Mouse (Mus musculus): ENCODE measurements at regions not wholly inside any gene's neighbourhood (a gene's known extent, or its start where the extent isn't known, plus 50 kb on each side); places are given as distances from the start of the nearest gene placed in this dataset.

DNA sequence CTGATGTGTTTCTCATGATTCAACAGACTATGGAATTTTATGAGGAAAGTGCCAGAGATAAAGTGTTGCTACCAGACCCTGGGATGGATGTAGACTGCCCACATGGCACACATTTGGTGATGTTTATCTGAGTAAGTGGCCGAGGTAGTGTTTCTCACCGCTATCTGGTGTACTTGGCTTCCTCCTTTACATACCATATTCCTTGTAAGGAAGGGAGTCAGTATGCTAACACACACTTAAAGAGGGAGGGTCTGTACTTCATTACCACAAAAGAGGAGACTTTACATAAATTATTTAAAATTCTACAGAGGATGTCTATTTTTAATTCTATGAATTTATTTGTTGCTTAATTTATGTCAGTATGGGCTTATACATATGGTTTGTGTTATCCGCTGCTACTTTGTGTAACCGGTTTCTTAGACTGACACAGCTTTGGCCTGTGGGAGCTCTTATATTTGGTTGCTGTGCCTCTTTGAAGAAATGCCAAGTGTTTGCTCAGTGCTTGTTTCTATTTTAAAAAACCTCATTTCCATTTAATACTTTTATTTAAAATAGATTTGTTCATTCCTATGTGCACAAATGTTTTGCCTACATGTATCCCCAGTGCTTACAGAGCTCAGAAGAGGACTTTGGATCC is 100.2 kb upstream of the Impg1 start:
- DNase-seq, result no peak
- WGBS, result 92% methylated on average over 4 of the region's 4 CpGs
- H3K4me3 ChIP-seq (replicated peaks; ENCODE audit: insufficient read depth, low read depth, low read length), result no peak overlapping the region

DNA sequence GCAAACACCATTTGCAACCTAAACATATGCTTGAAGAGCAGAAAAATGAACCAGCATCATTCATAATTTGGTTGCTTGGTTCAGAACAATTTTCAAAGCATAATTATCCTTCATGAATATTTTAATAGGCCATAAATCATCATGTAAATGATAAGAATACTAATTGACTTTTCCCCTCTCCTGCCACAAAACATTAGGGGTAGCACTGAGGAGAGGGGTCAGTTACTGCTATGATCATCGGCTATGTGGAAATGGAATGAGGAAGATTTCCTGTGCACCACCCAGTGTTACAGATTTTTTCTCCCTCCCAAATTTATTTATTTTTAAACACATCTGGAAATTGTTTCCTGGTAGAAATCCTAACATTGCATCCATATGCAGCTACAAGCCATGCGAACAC is 98.4 kb upstream of the Impg1 start:
- Histone ChIP-seq H3K4me1 (ENCODE audit: control insufficient read depth, insufficient read depth, low read length) (no peaks in the 10 kb centered on the region), H3K4me3 (replicated peaks; ENCODE audit: insufficient read depth, low read depth, low read length) (no peak overlapping the region), H3K27ac (ENCODE audit: insufficient read depth, low read length) (no peak overlapping the region), H3K27me3 (ENCODE audit: control insufficient read depth, insufficient read depth, low read length) (no peaks in the 10 kb centered on the region)
- WGBS, result 89% methylated on average over 2 of the region's 2 CpGs
- no peak for TF ChIP-seq CTCF (IDR thresholded peaks at IDR 0.05; ENCODE audit: borderline replicate concordance, insufficient read depth, low read depth, low read length)
- no peak for TF ChIP-seq POLR2A (IDR thresholded peaks at IDR 0.05; ENCODE audit: borderline replicate concordance, insufficient read depth, low read length)
- DNase-seq, result no peak

More for the DNA sequence above, 100.2 kb upstream of the Impg1 start:
- TF ChIP-seq POLR2A (IDR thresholded peaks at IDR 0.05; ENCODE audit: borderline replicate concordance, insufficient read depth, low read length) (no peak), CTCF (IDR thresholded peaks at IDR 0.05; ENCODE audit: borderline replicate concordance, insufficient read depth, low read depth, low read length) (no peak)
- Histone ChIP-seq H3K4me1 (ENCODE audit: control insufficient read depth, insufficient read depth, low read length) (no peaks in the 10 kb centered on the region), H3K27ac (ENCODE audit: insufficient read depth, low read length) (no peak overlapping the region), H3K27me3 (ENCODE audit: control insufficient read depth, insufficient read depth, low read length) (no peaks in the 10 kb centered on the region)

DNA sequence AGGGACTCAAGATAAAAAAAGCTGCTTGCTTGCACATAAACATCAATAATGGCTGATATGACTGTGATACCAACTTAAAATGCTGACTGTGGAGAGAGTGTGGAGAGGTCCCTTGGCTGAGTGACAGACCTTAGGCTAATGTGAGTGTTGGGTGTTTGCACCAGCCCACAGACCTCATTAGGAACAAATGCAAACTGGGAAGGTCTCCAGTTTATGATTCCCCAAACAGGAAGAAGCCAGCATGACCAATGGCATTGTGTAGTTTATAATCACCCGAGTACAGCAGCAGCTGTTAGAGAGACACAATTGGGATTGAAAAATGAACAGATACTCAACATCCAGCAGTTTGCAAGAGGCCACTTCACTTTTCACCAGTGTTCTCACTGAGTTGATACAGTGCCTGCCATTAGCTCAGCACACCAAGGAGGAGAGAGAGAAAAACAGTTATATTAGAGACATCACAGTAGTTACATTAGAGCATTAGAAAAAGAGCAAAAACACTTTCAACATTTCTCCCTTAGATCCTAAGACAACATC is 90.3 kb upstream of the Impg1 start:
- H3K4me1 ChIP-seq (ENCODE audit: control insufficient read depth, insufficient read depth, low read length), result no peaks in the 10 kb centered on the region
- WGBS, result 8% methylated on average over 1 of the region's 1 CpGs
- no peak for DNase-seq
- H3K27me3 ChIP-seq (ENCODE audit: control insufficient read depth, insufficient read depth, low read length), result no peaks in the 10 kb centered on the region; the same call in 1 of the 2 replicates
- H3K27ac ChIP-seq (ENCODE audit: insufficient read depth, low read length), result no peak overlapping the region
- TF ChIP-seq CTCF (IDR thresholded peaks at IDR 0.05; ENCODE audit: borderline replicate concordance, insufficient read depth, low read depth, low read length) (no peak), POLR2A (IDR thresholded peaks at IDR 0.05; ENCODE audit: borderline replicate concordance, insufficient read depth, low read length) (no peak)
- no peak overlapping the region for H3K4me3 ChIP-seq (replicated peaks; ENCODE audit: insufficient read depth, low read depth, low read length)

All from cerebellum, adult 2 months (tissue).